Mouse (Mus musculus): ENCODE results near the gene Gm21863. TPM values are rescaled to one million over a fixed set of nuclear protein-coding genes. Genes with fewer than 3 reads are reported as not detected.
"Not testable (repeated sequence)": the region's sequence is repeated elsewhere in the genome, so short reads cannot be mapped to it uniquely, and the experiment has no call there.

The Gm21863 gene
- polyA plus RNA-seq (2014; fragmentation: Nextera tagmentation; extraction: Ambion mirVana): not detected in 2 replicates

DNA sequence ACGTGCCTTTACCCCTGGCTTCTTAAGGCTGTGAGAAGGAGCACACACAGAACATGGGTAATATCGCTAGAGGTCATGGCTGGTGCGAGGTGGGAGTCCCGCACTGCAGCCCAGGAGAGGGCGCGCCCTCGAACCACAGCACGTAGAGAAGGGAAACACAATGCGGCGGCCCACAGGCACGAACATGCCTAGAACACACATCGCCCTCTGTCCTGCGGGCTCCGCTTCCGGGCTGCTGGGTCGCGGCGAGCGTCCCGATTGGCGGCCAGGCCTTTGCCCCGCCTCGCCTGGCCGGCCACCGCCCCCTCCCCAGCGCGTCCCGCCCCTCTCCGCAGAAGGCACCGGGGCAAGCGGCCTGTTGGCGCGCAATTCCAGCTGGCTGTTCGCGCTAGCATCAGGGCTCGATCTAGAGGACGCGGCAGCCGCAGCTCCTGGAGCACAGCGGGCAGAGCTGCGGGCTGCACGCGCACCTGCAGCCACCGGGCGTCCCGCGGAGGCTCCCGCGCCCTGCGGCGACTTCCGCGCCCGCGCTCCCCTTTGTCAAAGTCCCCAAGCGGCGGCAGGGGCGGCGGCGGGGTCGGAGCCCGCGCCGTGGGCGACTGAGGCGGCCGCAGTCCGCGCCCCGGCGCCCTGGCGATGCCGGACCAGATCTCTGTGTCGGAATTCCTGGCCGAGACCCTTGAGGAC, at the start of gene Gm21863:
Gene Gm21863 (plus strand): TSS at position 637 of the 687 bp plus-strand sequence.
- peak; percentile 84 for ATAC-seq (ENCODE audit: low FRiP score)
- H3K27ac ChIP-seq (ENCODE audit: low read depth, low read length); H3K9me3 ChIP-seq (ENCODE audit: control insufficient read depth, low read length); H3K4me2 ChIP-seq; DNase-seq (ENCODE audit: low spot score, missing footprints); H3K36me3 ChIP-seq (ENCODE audit: control insufficient read depth, insufficient read depth, low read length); H3K9ac ChIP-seq (ENCODE audit: low read length); H3K27me3 ChIP-seq (ENCODE audit: control insufficient read depth, insufficient read depth, low read length); H3K4me1 ChIP-seq (ENCODE audit: control insufficient read depth, insufficient read depth, low read length); H3K4me3 ChIP-seq (ENCODE audit: low read depth, low read length): not testable (repeated sequence)
- 23% methylated on average over 60 of the region's 75 CpGs for WGBS

DNA sequence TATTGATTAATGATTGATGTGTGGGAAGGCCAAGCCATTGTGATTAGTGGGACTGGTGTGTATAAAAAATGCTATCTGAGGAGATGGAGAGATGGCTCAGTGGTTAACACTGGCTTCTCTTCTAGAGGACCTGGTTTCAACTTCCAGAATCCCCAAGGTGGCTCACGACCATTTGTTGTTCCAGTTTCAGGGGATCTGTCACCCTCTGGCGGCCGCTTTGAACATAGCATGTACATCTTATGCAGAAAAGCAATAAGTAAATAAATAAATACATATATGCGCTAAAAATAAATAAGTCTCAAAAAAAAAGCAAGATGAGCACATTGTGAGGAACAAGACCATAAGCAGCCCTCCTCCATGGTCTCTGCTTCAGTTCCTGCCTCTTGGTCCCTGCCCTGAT, 26.3 kb upstream of the Gm21863 start:
- WGBS: 34% methylated on average over 4 of the region's 4 CpGs
- DNase-seq (ENCODE audit: low spot score, missing footprints); H3K36me3 ChIP-seq (ENCODE audit: control insufficient read depth, insufficient read depth, low read length); H3K9ac ChIP-seq (ENCODE audit: low read length); ATAC-seq (ENCODE audit: low FRiP score); H3K27ac ChIP-seq (ENCODE audit: low read depth, low read length); H3K4me1 ChIP-seq (ENCODE audit: control insufficient read depth, insufficient read depth, low read length); H3K9me3 ChIP-seq (ENCODE audit: control insufficient read depth, low read length); H3K27me3 ChIP-seq (ENCODE audit: control insufficient read depth, insufficient read depth, low read length); H3K4me3 ChIP-seq (ENCODE audit: low read depth, low read length); H3K4me2 ChIP-seq: not testable (repeated sequence)

Data from midbrain, embryonic 11.5 days (tissue).